Mouse (Mus musculus): ENCODE results near the gene Serhl. TPM values are rescaled to one million over a fixed set of nuclear protein-coding genes. Genes with fewer than 3 reads are reported as not detected.
"Not testable (repeated sequence)": the region's sequence is repeated elsewhere in the genome, so short reads cannot be mapped to it uniquely, and the experiment has no call there.

Serhl gene
- polyA plus RNA-seq, 1 experiment from 2014 or later, result 40.3 TPM

- H3K4me3 ChIP-seq (ENCODE audit: low read depth, low read length); H3K9ac ChIP-seq (ENCODE audit: low read length); ATAC-seq (ENCODE audit: insufficient read depth, low FRiP score, low TSS enrichment); H3K9me3 ChIP-seq (ENCODE audit: control insufficient read depth, low read length); H3K27me3 ChIP-seq (ENCODE audit: control insufficient read depth, insufficient read depth, low read length); H3K4me1 ChIP-seq (ENCODE audit: control insufficient read depth, insufficient read depth, low read length); DNase-seq (ENCODE audit: low spot score); H3K4me2 ChIP-seq (ENCODE audit: low read depth); H3K27ac ChIP-seq (ENCODE audit: low read depth, low read length): not testable (repeated sequence)
- 63% methylated on average over 3 of the region's 3 CpGs for WGBS
- H3K36me3 ChIP-seq (ENCODE audit: control insufficient read depth, insufficient read depth, low read length), result peaks cover 16% of the 10 kb centered on the region
Observed at GRCm38 (mm10) chr15:83127037-83127436, 37.7 kb downstream of the Serhl start.

DNA sequence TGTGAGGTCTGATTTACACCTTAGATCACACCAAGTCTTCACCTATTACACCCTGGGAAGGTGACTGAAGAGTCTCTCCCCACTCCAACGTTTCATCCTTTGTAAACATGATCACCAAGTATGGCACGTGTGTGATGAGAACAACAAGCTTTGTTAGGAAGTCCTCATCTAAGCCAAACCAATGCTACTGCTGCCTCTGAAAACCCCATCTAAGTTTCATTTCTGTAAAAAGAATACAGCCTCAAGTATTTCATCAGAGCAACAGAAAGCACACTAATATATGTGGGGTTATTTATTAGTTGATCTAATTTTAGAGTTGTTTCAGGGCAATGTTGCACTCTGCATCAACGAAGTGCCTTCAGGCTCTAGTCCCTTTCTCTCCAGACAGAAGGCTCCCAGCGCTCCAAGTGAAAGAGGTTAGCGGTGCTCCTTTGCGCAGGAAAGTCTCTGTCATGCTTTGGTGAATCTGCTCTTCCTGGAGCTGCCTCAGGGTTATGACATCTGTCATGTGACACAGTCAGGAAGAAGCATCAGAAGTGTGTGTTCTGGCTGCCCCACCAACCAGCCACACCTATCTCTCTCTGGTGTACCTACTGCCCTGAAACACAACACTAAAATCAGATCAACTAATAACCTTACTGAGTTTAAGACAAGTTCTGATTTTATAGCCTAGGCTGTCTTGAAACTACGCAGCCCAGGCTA lies 40.4 kb downstream of the Serhl start:
- H3K27me3 ChIP-seq (ENCODE audit: control insufficient read depth, insufficient read depth, low read length), result no peaks in the 10 kb centered on the region
- H3K4me1 ChIP-seq (ENCODE audit: control insufficient read depth, insufficient read depth, low read length), result no peaks in the 10 kb centered on the region
- no peak overlapping the region for H3K4me2 ChIP-seq (ENCODE audit: low read depth)
- WGBS, result 94% methylated on average over 7 of the region's 7 CpGs
- no peak for DNase-seq (ENCODE audit: low spot score)
- no peak overlapping the region for H3K27ac ChIP-seq (ENCODE audit: low read depth, low read length)
- H3K4me3 ChIP-seq (ENCODE audit: low read depth, low read length), result no peak overlapping the region
- H3K36me3 ChIP-seq (ENCODE audit: control insufficient read depth, insufficient read depth, low read length), result peaks cover 24% of the 10 kb centered on the region
- no peak for ATAC-seq (ENCODE audit: insufficient read depth, low FRiP score, low TSS enrichment)
- H3K9ac ChIP-seq (ENCODE audit: low read length), result no peak overlapping the region
- H3K9me3 ChIP-seq (ENCODE audit: control insufficient read depth, low read length), result no peaks in the 10 kb centered on the region

- Histone ChIP-seq H3K4me3 (ENCODE audit: low read depth, low read length) (no peak overlapping the region), H3K36me3 (ENCODE audit: control insufficient read depth, insufficient read depth, low read length) (peaks cover 16% of the 10 kb centered on the region), H3K9me3 (ENCODE audit: control insufficient read depth, low read length) (no peaks in the 10 kb centered on the region), H3K27me3 (ENCODE audit: control insufficient read depth, insufficient read depth, low read length) (no peaks in the 10 kb centered on the region), H3K27ac (ENCODE audit: low read depth, low read length) (no peak overlapping the region), H3K4me2 (ENCODE audit: low read depth) (no peak overlapping the region), H3K4me1 (ENCODE audit: control insufficient read depth, insufficient read depth, low read length) (no peaks in the 10 kb centered on the region), H3K9ac (ENCODE audit: low read length) (no peak overlapping the region)
- ATAC-seq (ENCODE audit: insufficient read depth, low FRiP score, low TSS enrichment), result no peak
- DNase-seq (ENCODE audit: low spot score), result no peak
- 92% methylated on average over 6 of the region's 6 CpGs for WGBS
Observed at GRCm38 (mm10) chr15:83134671-83135070, 45.4 kb downstream of the Serhl start.

DNA sequence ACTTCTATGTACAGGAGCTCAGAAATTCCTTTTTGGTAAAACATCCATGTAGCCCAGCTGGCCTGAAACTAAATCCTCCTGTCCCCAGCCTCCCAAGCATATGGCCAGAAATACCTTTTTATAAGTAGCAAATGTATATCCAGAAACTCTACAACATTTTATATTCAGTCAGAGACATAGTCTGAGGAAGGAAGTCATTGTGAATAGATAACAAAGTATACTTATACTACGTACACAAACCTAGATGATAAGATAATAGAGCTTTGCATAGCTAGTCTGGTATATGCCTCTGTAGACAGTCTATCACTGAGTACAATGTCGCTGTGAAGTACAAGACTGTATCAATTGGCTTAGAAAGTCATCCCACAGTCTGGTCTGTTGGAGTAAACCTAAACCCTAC lies 46.3 kb downstream of the Serhl start:
- WGBS, result 95% methylated on average over 2 of the region's 2 CpGs
- Histone ChIP-seq H3K9ac (ENCODE audit: low read length) (no peak overlapping the region), H3K9me3 (ENCODE audit: control insufficient read depth, low read length) (no peaks in the 10 kb centered on the region), H3K27ac (ENCODE audit: low read depth, low read length) (no peak overlapping the region), H3K27me3 (ENCODE audit: control insufficient read depth, insufficient read depth, low read length) (no peaks in the 10 kb centered on the region), H3K4me1 (ENCODE audit: control insufficient read depth, insufficient read depth, low read length) (no peaks in the 10 kb centered on the region), H3K4me2 (ENCODE audit: low read depth) (no peak overlapping the region), H3K4me3 (ENCODE audit: low read depth, low read length) (no peak overlapping the region), H3K36me3 (ENCODE audit: control insufficient read depth, insufficient read depth, low read length) (peaks cover 16% of the 10 kb centered on the region)
- DNase-seq (ENCODE audit: low spot score) (no peak), ATAC-seq (ENCODE audit: insufficient read depth, low FRiP score, low TSS enrichment) (no peak)

DNA sequence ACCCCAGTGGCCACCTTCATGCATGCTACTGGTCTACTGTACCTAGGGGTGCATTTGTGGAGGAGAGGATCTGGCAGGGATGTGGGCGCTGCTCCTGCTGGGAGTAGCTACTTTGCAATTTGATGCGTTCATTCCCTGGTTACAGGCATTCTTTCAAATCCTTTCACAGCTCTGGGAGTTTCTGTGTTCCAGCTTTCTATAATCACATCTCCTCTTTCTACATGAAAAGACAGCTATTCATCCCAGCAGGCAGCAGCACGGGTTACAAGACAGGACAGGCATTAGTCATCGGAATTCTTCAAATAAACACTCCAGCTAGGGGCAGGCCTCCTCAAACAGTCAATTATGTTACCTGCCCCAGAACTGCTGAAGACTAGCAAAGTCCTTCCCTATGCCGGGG lies 53.6 kb downstream of the Serhl start:
- WGBS, result 63% methylated on average over 5 of the region's 5 CpGs
- Histone ChIP-seq H3K27me3 (ENCODE audit: control insufficient read depth, insufficient read depth, low read length) (no peaks in the 10 kb centered on the region), H3K9ac (ENCODE audit: low read length) (no peak overlapping the region), H3K4me3 (ENCODE audit: low read depth, low read length) (no peak overlapping the region), H3K9me3 (ENCODE audit: control insufficient read depth, low read length) (no peaks in the 10 kb centered on the region), H3K4me2 (ENCODE audit: low read depth) (no peak overlapping the region), H3K4me1 (ENCODE audit: control insufficient read depth, insufficient read depth, low read length) (peaks cover 5% of the 10 kb centered on the region; the same call in 1 of the 2 replicates), H3K36me3 (ENCODE audit: control insufficient read depth, insufficient read depth, low read length) (peaks cover 4% of the 10 kb centered on the region; the same call in 1 of the 2 replicates), H3K27ac (ENCODE audit: low read depth, low read length) (no peak overlapping the region)
- no peak for DNase-seq (ENCODE audit: low spot score)
- no peak for ATAC-seq (ENCODE audit: insufficient read depth, low FRiP score, low TSS enrichment)

GRCm38 (mm10) chr15:83145541-83145940 lies 56.2 kb downstream of the Serhl start:
- Histone ChIP-seq H3K27me3 (ENCODE audit: control insufficient read depth, insufficient read depth, low read length) (no peaks in the 10 kb centered on the region), H3K4me3 (ENCODE audit: low read depth, low read length) (no peak overlapping the region)
- 93% methylated on average over 6 of the region's 6 CpGs for WGBS

GRCm38 (mm10) chr15:83148395-83148794 lies 59.1 kb downstream of the Serhl start:
- peak overlapping the region; percentile 89 for H3K27ac ChIP-seq (ENCODE audit: low read depth, low read length)
- H3K27me3 ChIP-seq (ENCODE audit: control insufficient read depth, insufficient read depth, low read length), result no peaks in the 10 kb centered on the region
- ATAC-seq (ENCODE audit: insufficient read depth, low FRiP score, low TSS enrichment) (no peak), DNase-seq (ENCODE audit: low spot score) (no peak)
- peak overlapping the region; percentile 89 for H3K9ac ChIP-seq (ENCODE audit: low read length)
- H3K4me1 ChIP-seq (ENCODE audit: control insufficient read depth, insufficient read depth, low read length), result peaks cover 8% of the 10 kb centered on the region; the same call in 1 of the 2 replicates
- H3K36me3 ChIP-seq (ENCODE audit: control insufficient read depth, insufficient read depth, low read length), result peaks cover 4% of the 10 kb centered on the region; the same call in 1 of the 2 replicates
- peak overlapping the region; percentile 76 for H3K4me3 ChIP-seq (ENCODE audit: low read depth, low read length)
- 3% methylated on average over 21 of the region's 21 CpGs for WGBS
- H3K4me2 ChIP-seq (ENCODE audit: low read depth), result peak overlapping the region; percentile 90
- H3K9me3 ChIP-seq (ENCODE audit: control insufficient read depth, low read length), result no peaks in the 10 kb centered on the region

More at GRCm38 (mm10) chr15:83145541-83145940, 56.2 kb downstream of the Serhl start:
- Histone ChIP-seq H3K4me1 (ENCODE audit: control insufficient read depth, insufficient read depth, low read length) (peaks cover 9% of the 10 kb centered on the region; the same call in 1 of the 2 replicates), H3K27ac (ENCODE audit: low read depth, low read length) (no peak overlapping the region), H3K9ac (ENCODE audit: low read length) (no peak overlapping the region), H3K36me3 (ENCODE audit: control insufficient read depth, insufficient read depth, low read length) (peaks cover 4% of the 10 kb centered on the region; the same call in 1 of the 2 replicates), H3K9me3 (ENCODE audit: control insufficient read depth, low read length) (no peaks in the 10 kb centered on the region), H3K4me2 (ENCODE audit: low read depth) (no peak overlapping the region)
- no peak for ATAC-seq (ENCODE audit: insufficient read depth, low FRiP score, low TSS enrichment)
- no peak for DNase-seq (ENCODE audit: low spot score)

DNA sequence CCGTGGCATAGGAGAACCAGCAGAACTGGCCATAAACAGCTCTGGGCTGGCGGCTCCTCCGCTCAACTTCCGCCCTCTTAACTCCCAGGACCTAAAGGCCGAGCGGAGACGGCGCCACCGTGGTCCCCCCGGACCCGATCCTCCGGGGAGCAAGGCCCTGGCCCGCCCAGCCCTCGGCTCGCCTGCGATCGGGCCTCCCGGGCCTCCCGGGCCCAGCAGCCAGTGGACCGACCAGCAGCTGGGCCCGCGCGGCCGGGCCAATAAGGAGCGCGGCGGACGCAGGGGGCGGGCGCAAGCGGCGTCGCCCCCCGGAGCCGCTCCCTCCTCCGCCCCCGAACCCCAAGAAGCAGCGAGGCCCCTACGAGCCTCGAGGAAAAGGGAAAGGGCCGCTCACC lies 59.5 kb downstream of the Serhl start:
- DNase-seq (ENCODE audit: low spot score) (no peak), ATAC-seq (ENCODE audit: insufficient read depth, low FRiP score, low TSS enrichment) (peak; percentile 78)
- peak overlapping the region; percentile 76 for H3K4me3 ChIP-seq (ENCODE audit: low read depth, low read length)
- no peaks in the 10 kb centered on the region for H3K9me3 ChIP-seq (ENCODE audit: control insufficient read depth, low read length)
- under 1% methylated on average over 31 of the region's 41 CpGs for WGBS
- peaks cover 4% of the 10 kb centered on the region; the same call in 1 of the 2 replicates for H3K36me3 ChIP-seq (ENCODE audit: control insufficient read depth, insufficient read depth, low read length)
- H3K27me3 ChIP-seq (ENCODE audit: control insufficient read depth, insufficient read depth, low read length), result no peaks in the 10 kb centered on the region
- peak overlapping the region; percentile 90 for H3K4me2 ChIP-seq (ENCODE audit: low read depth)
- H3K27ac ChIP-seq (ENCODE audit: low read depth, low read length), result peak overlapping the region; percentile 89
- H3K4me1 ChIP-seq (ENCODE audit: control insufficient read depth, insufficient read depth, low read length), result peaks cover 5% of the 10 kb centered on the region; the same call in 1 of the 2 replicates
- peak overlapping the region; percentile 89 for H3K9ac ChIP-seq (ENCODE audit: low read length)
